Mouse (Mus musculus) kidney, adult 2 months (tissue): ENCODE results near the gene Tnfrsf8.

Source experiments
- CTCF ChIP-seq: fragments of 200-500 bp; conservative IDR thresholded peaks from 2 replicates; pipeline ENCODE4 v1.5.1; 2011; ENCODE audit warnings: low read depth, mild to moderate bottlenecking, control low read depth, low read length, moderate library complexity, mixed read lengths; ENCODE audit not compliant: insufficient read depth, insufficient read length
- POLR2A ChIP-seq: fragments of 200-500 bp; IDR thresholded peaks from one replicate; pipeline ENCODE4 v1.6.1; 2011; ENCODE audit warnings: low read depth, low read length, control low read depth

DNA sequence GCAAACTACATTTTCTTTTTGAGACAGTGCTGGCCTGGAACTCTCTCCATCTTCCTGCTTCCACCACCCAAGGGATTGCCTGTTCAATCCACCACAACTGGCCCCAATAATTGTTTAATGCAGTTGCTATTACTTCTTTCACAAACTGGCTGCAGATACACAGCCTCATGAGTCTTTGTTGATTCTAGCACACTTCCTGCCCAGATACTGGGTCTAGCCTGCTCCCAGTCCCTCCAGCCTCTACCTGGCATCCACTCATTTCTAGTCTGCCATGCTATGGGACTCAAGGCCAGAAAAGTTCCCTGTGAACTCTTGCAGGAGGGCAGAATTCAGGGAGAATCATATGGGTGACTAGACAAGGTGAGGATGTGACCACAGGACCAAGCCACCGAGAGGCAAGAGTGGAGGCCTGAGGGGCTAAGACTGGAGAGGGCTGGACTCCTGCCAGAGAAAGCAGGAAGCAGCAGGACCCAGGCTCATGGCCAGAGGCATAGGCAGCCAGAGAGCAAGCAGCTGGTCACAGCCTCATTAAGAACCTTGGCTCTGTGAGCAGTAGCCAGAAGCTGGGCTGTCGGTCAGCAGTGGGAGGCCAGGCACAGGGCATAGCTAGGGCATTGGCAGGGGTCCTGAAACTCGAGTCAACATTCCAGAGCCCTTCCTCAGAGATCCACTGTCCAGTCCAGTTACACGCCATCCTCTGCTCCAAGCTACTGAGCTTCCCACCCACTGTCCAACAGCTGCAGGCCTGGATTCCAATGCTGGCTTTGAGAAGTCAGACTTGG lies 75.7 kb downstream of the Tnfrsf8 start:
- TF ChIP-seq CTCF (no peak), POLR2A (no peak)
